ENCODE assay signal across 24 mouse cellular contexts in genomic region chr5:66294952-66295351, GRCm38 (mm10). TPM values are rescaled to one million over a fixed set of nuclear protein-coding genes. Genes with fewer than 3 reads are reported as not detected.
DNase-seq lines count a peak whose midpoint lies in the region; ATAC-seq and TF ChIP-seq lines count a peak whose summit lies in the region.
"Had no signal": no experiment of that assay in that cellular context is flagged by ENCODE, and none has a peak within 500 bp of the region (broad histone marks: within the 10 kb centered on the region; RNA-seq: fewer than 3 reads in every experiment).

No protein-coding gene starts in this region.

- H3K9me3 ChIP-seq in liver, embryonic 11.5 days (ENCODE audit: control insufficient read depth, low read length) = no peaks in the 10 kb centered on the region
- H3K9me3 ChIP-seq: embryonic facial prominence, embryonic 12.5 days; forebrain, embryonic 13.5 days; forebrain, embryonic 15.5 days had no signal

- no peak for TF ChIP-seq CTCF in liver, adult 2 months (IDR thresholded peaks at IDR 0.05; ENCODE audit: low read depth, low read length)

- 0 out of 2 replicates have a peak, but pooled peaks cover 2% of the 10 kb centered on the region for H3K4me1 ChIP-seq in liver, adult 2 months (ENCODE audit: control insufficient read depth, insufficient read depth, low read length)
- H3K4me1 ChIP-seq in liver, embryonic 11.5 days (replicated peaks; ENCODE audit: control insufficient read depth, insufficient read depth, low read length) = no peaks in the 10 kb centered on the region
- H3K4me1 ChIP-seq: embryonic facial prominence, embryonic 10.5 days; embryonic facial prominence, embryonic 12.5 days; forebrain, embryonic 10.5 days; forebrain, embryonic 13.5 days had no signal

- no peak overlapping the region for H3K9ac ChIP-seq in liver, adult 2 months (ENCODE audit: low read depth, low read length)
- no peak overlapping the region for H3K9ac ChIP-seq in liver, embryonic 11.5 days (ENCODE audit: low read depth, low read length)
- H3K9ac ChIP-seq: embryonic facial prominence, embryonic 12.5 days; forebrain, embryonic 13.5 days; forebrain, embryonic 15.5 days had no signal

- no peak overlapping the region for H3K27ac ChIP-seq in liver, adult 2 months (replicated peaks; ENCODE audit: insufficient read depth, low read depth, low read length)
- no peak overlapping the region for H3K27ac ChIP-seq in liver, embryonic 11.5 days (ENCODE audit: low read depth, low read length)
- H3K27ac ChIP-seq: embryonic facial prominence, embryonic 10.5 days; embryonic facial prominence, embryonic 12.5 days; forebrain, embryonic 10.5 days; forebrain, embryonic 13.5 days; forebrain, embryonic 15.5 days had no signal

- ATAC-seq in liver, embryonic 11.5 days (replicated peaks; ENCODE audit: low FRiP score) = no peak
- peak; percentile 54 for ATAC-seq in granulocyte monocyte progenitor cell, adult 5-6 weeks (replicated peaks; ENCODE audit: poor library complexity, severe bottlenecking)
- ATAC-seq: activated CD4-positive, CD25-positive, alpha-beta regulatory T cell, adult 4 months; CD4-positive, CD25-positive, alpha-beta regulatory T cell, adult 4 months; forebrain, embryonic 13.5 days; forebrain, embryonic 15.5 days; Patski had no signal

- WGBS in liver, adult 2 months = 80% methylated on average over 4 of the region's 4 CpGs
- WGBS in liver, embryonic 11.5 days = 68% methylated on average over 4 of the region's 4 CpGs

- no peak for TF ChIP-seq POLR2A in liver, adult 2 months (IDR thresholded peaks at IDR 0.05; ENCODE audit: extremely low read depth, insufficient read depth, low read length)

- no peaks in the 10 kb centered on the region for H3K27me3 ChIP-seq in liver, adult 2 months (ENCODE audit: control insufficient read depth, insufficient read depth, low read length)
- no peaks in the 10 kb centered on the region for H3K27me3 ChIP-seq in liver, embryonic 11.5 days (replicated peaks; ENCODE audit: control insufficient read depth, insufficient read depth, low read length)
- H3K27me3 ChIP-seq: CH12.LX; embryonic facial prominence, embryonic 12.5 days; forebrain, embryonic 13.5 days; forebrain, embryonic 15.5 days; Patski had no signal

- H3K4me3 ChIP-seq in liver, adult 2 months (ENCODE audit: insufficient read depth, low read depth, low read length) = no peak overlapping the region
- H3K4me3 ChIP-seq in liver, embryonic 11.5 days (ENCODE audit: low read depth, low read length) = no peak overlapping the region
- H3K4me3 ChIP-seq: embryonic facial prominence, embryonic 10.5 days; embryonic facial prominence, embryonic 12.5 days; forebrain, embryonic 10.5 days; forebrain, embryonic 13.5 days; forebrain, embryonic 15.5 days had no signal

- no peak overlapping the region for H3K4me2 ChIP-seq in liver, embryonic 11.5 days
- H3K4me2 ChIP-seq: embryonic facial prominence, embryonic 12.5 days; forebrain, embryonic 13.5 days; forebrain, embryonic 15.5 days had no signal

- H3K79me2 ChIP-seq in liver, adult 2 months (ENCODE audit: control insufficient read depth, insufficient read depth, low read length) = no peaks in the 10 kb centered on the region

- peak; percentile 17 for DNase-seq in liver, adult 2 months (ENCODE audit: extremely low read depth, low read depth, low spot score)
- DNase-seq in liver, embryonic 11.5 days (ENCODE audit: low spot score) = no peak
- DNase-seq in adipocyte (ENCODE audit: low spot score) = peak; percentile 76
- DNase-seq in fat pad, adult 2 months (ENCODE audit: extremely low read depth, low read depth, low spot score) = peak; percentile 11
- DNase-seq in layer of hippocampus, postnatal 36 days = no peak
- no peak for DNase-seq in cerebellum, adult 8-10 months
- no peak for DNase-seq in adrenal gland, postnatal 14 days
- DNase-seq: adrenal gland, postnatal 10 days; B cell, adult 2 months; cerebellum, adult 11-12 months; cerebellum, adult 2 months; cerebellum, postnatal 10 days; cerebellum, postnatal 25 days had no signal

- no peaks in the 10 kb centered on the region for H3K36me3 ChIP-seq in liver, adult 2 months (ENCODE audit: control insufficient read depth, insufficient read depth, low read length)
- H3K36me3 ChIP-seq in liver, embryonic 11.5 days (ENCODE audit: control insufficient read depth, insufficient read depth, low read length) = no peaks in the 10 kb centered on the region
- H3K36me3 ChIP-seq: embryonic facial prominence, embryonic 10.5 days; embryonic facial prominence, embryonic 12.5 days; forebrain, embryonic 10.5 days; forebrain, embryonic 15.5 days; G1E had no signal

RNA-seq across cellular contexts. Expression of gene Nsun7, which starts 35.3 kb away (rescaled TPM):
- total RNA-seq in liver, adult 2 months (2014; rRNA removed) = 0.20 and 0.37 TPM in 2 replicates
- 0.05 and 0.15 TPM in 2 replicates for polyA plus RNA-seq in liver, adult 2 months (2012; rRNA removed)
- polyA plus RNA-seq in liver, embryonic 11.5 days (2014; fragmentation: Nextera tagmentation; extraction: Ambion mirVana) = not detected in 2 replicates
- total RNA-seq in granulocyte monocyte progenitor cell, adult 5-6 weeks (2014; fragmentation: Nextera tagmentation) = not detected in 2 replicates
- not detected in 2 replicates for total RNA-seq in granulocyte monocyte progenitor cell, adult 5-6 weeks (2017)
- 10 to 100 TPM; 11.0 to 14.5 TPM for total RNA-seq in layer of hippocampus, postnatal 36 days (2021)
- total RNA-seq in adrenal gland, postnatal 14 days (2021) = 0.48 and 1.2 TPM in 2 replicates
- polyA plus RNA-seq: G1E had no signal

Comparison
In these comparisons a context has a peak if more than half of its experiments do, and no peak if none do; other contexts are left out.
1. DNase-seq: peak in liver, adult 2 months (single experiment), adipocyte (single experiment) and fat pad, adult 2 months (single experiment); none in liver, embryonic 11.5 days (single experiment), layer of hippocampus, postnatal 36 days (0 of 2), cerebellum, adult 8-10 months (single experiment) and adrenal gland, postnatal 14 days (single experiment).